Mouse (Mus musculus) olfactory bulb, adult 2 months (tissue): Measurements from ENCODE around the gene Jarid2.

Source experiments
- CTCF ChIP-seq: fragments of 200-500 bp; IDR thresholded peaks from 2 replicates; pipeline ENCODE4 v1.5.1; 2012; ENCODE audit warnings: low read depth, mild to moderate bottlenecking, low read length, moderate library complexity; ENCODE audit not compliant: insufficient read depth
- POLR2A ChIP-seq: fragments of 200-500 bp; IDR thresholded peaks from 2 replicates; pipeline ENCODE4 v1.6.1; 2012; ENCODE audit warnings: mild to moderate bottlenecking, low read depth, low read length, moderate library complexity; ENCODE audit not compliant: insufficient read depth

- TF ChIP-seq POLR2A (no peak), CTCF (no peak)
Observed at GRCm38 (mm10) chr13:44925173-44925572, 195.9 kb downstream of the Jarid2 start.
